Mouse (Mus musculus) kidney, adult 8-10 months (tissue): ENCODE results near the gene Igfbp1.

Experiments
- DNase-seq, 2 experiments: peaks; one replicate each; pipeline ENCODE4 v3.0.0; 2022

The Igfbp1 gene

DNA sequence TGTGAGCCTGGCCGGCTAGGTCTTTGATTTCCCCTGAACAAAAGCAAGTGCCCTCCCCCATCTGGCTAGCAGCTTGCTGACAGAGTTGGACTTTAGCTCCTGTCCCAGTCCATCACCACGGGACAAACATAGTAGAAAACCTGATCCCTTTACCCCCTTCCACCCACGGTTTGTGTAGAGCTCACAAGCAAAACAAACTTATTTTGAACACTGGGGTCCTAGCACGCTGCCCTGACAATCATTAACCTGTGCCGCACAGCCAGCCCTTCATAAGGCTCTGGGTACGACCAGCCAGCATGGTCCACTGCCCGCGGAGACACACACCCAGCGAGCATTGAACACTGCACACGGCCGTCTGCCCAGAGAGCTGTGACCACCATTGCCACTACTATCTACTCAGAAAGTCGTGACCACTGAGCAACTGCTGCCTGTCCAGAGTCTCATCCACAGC lies at the start of gene Igfbp1:
Igfbp1 (plus strand) TSS at position 292 of the 451 bp plus-strand sequence.
- peak; percentile 75 to 85 for DNase-seq

DNA sequence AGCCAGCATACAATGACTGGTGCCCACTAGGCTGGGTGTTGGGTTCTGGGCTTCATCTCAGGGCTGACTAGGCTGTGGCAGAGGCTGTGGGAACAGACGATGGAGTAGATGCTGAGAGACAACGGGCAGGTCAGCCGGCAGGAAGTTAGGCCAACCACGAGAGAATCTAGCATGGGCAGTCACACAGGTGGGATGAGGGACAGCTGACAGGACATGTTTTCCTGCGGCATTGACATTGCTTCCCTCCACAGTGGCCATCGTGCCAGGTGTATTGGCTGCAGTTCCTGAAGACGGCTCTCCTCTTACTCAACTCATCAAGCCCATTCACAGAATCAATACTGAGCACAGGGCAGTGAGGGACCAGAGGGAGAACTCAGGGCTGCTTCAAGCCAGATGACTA lies 49.6 kb upstream of the Igfbp1 start:
- DNase-seq = no peak

DNA sequence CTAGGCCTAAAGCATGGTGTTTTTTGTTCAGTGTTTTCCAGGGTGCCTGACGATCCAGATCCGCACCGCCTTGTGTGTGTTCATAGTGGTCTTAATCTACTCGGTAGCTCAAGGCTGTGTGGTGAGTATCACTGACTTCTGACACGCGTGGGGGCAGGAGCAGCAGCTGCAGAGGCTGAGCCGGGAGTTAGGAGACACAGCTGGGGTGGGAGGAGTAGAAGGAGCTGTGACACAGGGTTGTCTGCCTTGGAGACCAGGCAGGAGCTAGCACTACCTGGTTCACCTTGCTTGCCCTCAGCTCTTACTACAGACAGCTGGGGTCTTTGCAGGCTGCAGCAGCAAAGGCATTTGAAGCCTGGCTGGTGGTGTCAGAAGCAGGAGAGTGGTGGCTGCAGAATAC lies 48.1 kb upstream of the Igfbp1 start:
- DNase-seq = no peak

DNA sequence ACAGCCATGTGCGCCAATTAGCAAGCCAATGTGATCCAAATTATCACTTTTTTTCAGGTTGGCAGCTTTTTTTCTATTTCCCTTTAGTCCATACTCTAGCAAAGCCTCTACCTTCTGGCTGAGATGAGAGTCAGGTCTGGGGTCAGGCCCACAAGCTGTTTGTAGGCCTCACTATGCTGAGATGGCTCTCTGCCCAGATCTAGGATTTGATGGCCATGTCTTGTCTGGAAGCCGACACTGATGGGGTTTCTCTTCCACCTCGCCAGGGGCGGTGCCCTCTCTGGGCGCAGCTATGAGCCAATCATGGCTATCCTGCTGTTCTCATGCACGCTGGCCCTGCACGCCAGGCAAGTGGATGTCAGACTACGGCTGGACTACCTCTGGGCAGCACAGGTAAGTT lies 47.1 kb upstream of the Igfbp1 start:
- DNase-seq = no peak

DNA sequence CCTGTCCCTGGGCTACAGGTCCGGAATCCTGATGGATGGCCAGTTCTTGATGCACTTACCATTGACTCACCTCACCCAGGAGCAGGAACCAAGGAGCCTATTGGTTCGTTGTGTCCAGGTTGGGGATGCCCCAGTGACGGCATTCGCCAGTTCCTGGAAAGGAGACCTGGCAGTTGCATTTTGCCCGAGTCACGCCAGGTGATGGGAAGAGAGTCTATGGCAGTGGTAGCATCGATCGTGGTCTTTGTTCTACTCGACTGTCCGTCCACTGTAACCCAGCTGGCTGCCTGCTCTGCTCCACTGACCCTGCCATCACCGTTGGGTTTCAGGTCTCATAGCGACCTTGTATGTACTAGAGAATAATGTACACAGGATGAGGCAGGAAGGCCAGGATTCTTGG lies 45.2 kb upstream of the Igfbp1 start:
- DNase-seq = no peak

DNA sequence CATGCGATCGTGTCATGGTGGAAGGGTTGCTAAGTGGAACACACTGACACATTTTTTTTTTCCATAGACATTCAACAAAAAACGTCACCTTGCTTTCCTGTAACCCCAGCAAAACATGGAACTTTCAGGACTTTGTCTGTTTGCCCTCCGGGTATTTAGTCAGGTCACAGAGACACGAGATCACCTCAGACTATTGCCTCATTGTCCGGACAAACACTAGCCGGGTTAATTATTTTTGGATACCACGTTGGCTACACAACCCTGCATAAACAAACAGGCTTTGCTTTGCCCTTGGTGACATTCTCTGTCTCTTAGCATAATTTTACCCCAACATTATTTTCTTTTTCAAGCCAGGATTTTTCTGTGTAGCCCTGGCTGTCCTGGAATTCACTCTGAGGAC lies 44.5 kb upstream of the Igfbp1 start:
- DNase-seq = peak; percentile 55 to 79

DNA sequence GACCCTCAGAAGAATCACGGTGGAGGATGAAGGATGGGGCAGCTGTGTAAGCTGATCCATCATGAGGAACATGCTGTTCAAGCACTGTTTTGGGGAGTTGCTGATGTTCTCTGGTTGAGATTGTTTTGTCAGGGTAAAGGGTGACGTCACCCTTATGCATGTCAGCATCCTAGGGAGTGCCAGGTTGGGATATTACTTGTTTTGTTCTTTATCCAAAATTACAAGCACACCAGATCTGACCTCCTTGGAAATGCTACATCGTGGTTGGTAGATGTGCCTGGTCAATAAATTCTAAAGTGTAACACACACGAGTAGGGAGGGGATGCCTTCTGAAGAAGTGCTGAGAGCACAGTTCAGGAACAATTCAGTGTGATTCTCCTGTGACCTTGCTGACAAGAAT lies 41.2 kb upstream of the Igfbp1 start:
- DNase-seq = no peak

DNA sequence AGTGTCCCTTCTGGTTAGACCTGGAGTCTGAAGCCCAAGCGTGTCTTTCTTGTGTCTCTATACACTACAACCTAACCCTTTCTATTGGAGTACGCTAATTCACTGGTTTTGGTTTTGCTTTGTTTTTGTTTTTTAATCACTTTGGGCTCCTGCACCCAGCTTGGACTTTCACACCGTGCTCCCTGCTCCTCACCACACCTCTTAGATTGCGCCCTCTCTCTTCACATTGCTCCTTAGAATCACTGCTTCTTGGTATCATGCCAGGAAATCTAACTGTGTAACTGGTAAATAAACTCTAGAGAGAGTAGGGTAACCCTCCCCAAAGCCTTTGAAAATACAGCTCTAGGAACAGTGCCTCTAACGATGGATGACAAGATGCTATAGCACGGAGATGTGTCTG lies 39.4 kb upstream of the Igfbp1 start:
- peak in 1 of 2 experiments; percentile 43 for DNase-seq

DNA sequence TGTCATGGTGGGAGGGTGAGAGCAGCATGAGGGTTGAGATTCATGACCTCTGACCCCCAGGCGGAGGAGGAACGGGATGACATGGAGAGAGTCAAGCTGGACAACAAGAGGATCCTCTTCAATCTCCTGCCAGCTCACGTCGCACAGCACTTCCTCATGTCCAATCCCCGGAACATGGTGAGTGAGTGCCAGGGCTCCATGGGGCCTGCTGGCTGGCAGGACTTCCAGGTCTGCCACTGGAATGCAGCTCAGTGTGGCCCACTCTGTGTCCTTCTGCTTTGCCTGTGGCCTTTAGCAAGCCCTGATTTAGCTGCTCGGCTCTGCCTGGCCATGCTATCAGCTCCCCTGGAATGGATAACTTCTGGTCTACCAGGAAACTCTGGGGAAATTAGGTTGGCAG lies 37.4 kb upstream of the Igfbp1 start:
- DNase-seq = no peak

DNA sequence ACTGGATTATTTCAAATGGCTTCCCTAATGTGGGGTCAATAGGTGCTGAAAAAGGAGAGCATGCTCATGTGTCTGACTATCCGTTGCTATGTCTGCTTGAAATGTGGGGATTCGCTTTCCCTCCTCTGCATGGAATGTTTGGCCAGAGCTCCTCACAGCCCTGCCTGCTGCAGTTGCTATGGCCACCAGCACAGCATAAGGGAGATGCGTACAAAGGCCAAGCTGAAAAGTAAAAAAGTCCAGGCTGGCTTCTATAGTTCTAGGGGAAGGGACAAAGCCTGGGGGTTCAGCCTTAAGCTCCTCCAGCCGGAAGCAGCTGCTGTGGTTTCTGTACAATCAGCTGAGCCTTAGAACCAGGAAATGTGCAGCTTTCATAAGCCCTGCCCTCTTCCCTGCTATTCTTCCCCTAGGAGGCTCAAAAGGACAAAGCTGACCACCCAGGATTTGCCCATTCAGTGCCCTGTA lies 36.9 kb upstream of the Igfbp1 start:
- no peak for DNase-seq

DNA sequence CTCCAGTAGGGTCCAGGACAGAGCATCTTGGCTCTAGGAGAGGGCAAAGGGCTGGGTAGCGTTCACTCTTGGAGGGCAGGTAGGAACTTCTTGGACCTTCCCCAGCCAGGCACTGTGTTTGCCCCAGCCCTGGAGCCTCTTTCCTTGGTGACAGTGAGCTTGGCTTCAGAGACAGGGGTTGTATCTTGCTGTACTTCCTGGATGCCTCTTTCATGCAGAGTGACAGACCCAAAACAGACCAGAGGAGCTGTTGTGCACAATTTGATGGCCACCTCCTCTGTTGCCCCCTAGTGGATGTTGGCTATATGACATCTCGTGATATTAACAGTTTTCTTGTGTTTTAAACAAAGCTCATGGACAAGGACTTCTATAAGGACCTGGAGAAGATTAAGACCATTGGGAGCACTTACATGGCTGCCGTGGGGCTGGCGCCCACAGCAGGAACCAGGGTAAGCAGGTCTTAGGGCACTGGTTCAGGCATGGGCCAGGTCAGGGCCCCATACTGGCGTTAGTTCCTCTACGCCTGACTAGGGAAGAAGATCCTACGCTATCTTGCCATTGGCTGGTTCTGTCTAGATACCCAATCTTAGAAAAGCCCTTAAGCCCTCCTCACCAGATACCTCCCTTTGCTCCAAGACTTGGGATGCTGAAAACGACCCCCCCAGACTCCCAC lies 35.9 kb upstream of the Igfbp1 start:
- DNase-seq = peak in 1 of 2 experiments; percentile 29

DNA sequence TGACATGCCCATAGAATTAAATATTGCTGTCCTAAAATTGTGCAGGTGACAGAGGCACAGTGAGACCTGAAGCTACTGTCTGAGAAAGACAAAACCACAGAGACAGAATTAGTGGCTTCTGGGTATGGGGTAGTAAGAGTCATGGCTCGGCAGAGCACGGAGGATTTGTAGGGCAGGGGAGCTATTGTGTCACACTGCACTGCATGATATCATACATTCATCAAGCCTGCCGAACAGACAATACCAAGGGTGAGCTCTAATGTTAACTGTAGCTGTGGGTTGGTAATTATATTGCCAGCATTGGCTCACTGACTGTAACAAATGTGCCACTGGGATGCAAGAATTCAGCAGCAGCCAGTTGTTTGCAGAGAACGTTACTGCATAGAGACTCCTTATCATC lies 33.2 kb upstream of the Igfbp1 start:
- DNase-seq = no peak

DNA sequence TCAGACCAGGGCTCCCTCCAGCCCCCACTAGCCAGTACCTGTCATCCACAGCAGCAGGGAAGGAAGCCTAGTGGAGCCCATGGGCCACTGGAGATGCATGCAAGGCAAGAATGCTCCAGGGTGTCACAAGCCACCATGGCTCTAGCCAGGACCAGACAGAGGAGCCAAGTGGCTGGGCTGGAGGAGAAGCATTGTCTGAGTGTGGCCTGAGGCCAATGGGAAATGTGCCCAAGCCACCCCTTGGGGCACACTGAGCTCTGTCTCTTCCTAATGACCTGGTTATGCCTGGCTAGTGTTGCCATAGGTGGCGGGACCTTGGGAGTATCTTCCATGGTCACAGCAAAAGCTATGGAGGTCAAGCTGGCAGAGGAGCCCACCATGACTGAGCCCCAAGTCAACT lies 27.9 kb upstream of the Igfbp1 start:
- no peak for DNase-seq

DNA sequence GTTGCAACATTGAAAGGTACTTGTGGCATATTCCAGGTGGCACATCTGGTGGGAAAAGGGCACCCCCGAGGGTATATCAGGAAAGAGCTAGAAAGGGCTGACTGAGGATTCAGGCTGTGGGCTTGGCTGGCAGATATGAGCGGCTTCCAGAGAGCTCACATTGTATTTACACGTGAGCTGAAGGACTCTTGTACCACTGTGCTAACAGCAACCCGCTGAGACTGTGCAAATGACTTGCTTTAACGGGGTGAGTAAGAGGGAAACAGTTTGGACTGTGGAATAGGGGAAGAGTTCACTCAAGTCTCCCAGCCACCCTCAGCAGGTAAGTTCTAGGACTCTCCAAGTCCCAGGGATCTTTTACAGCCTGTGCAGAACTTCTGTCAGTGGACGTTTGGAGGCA lies 23.9 kb upstream of the Igfbp1 start:
- peak; percentile 49 to 81 for DNase-seq

DNA sequence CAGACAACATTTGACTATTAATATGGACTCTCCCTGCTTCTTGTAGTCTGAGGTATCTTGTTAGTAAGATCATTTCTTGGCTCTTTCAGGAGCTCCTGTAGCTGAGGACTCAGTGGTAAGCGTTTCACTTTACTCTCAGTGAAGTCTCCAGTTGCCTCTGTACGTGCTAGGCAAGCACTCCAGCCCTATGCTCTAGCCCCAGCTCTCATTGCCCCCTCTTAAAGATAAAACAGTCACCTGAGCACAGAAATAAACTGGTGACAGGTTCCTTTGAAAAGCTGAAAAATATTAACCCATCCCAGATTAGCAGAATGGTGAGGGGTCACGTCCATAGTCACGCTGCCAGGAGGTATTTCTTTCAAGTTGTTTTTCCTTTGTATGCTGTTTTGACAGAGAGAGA lies 18.9 kb upstream of the Igfbp1 start:
- DNase-seq = no peak

DNA sequence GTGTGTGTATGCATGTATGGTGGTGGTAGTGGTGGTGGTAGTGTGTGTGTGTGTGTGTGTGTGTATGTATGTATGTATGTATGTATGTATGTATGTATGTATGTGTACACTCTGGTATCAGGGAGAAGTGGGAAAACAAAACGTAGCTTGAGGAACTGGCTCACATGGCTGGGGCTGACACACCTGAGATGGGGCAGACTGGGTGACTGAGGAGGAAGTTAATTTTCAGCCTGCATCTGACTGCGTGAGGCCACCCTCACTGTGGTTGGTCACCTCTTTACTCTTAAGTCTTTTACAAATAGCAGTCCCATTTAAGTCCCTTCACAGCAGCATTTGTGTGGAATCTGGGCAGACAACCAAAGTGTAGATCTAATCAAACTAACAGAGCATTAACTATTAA lies 18.3 kb upstream of the Igfbp1 start:
- DNase-seq = no peak

DNA sequence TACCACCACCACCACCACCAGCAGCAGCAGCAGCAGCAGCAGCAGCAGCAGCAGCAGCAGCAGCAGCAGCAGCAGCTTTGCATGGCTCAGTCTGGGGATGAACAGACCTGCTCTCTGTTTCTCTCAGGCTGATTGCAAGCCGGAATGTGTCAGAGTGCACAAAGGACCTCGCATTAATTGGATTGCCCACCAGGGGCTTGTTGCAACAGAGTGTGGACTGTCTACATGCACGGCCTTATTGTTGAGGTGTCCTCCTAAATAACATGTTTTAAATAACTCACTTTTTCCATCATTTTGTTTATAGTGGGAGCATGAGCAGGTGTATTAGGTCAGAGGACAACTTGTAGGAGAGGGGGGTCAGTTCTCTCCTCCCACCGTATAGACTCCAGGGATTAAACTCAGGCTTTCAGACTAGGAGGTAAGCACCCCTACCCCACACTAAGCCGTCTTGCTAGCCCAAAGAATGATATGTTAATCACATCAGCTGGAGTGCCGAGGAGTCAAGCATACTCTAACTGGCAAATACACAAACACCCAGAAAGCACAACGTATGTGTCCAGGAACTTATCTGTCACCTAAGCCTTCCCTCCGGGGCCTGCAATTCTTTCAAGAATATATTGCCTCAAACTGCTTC lies 15.1 kb upstream of the Igfbp1 start:
- DNase-seq = no peak

DNA sequence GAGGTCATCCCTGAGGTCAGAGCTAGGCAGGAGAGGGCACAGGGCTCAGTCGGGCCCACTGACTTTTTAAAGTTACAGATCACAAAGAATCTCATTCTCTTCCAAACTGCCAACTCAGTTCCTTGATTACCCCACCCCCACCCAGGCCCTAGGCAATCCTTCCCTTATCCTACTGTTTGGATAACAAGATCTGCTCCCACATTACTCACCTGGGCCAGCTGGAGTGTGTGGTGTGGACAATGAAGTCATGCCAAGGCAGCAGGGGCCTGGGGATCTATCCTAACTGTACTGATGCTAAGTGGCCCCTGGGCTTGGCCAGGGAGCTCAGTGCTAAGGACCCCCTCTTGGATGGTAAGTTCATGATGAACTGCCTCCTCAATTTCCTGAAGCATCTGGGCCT lies 13.2 kb upstream of the Igfbp1 start:
- DNase-seq = no peak

DNA sequence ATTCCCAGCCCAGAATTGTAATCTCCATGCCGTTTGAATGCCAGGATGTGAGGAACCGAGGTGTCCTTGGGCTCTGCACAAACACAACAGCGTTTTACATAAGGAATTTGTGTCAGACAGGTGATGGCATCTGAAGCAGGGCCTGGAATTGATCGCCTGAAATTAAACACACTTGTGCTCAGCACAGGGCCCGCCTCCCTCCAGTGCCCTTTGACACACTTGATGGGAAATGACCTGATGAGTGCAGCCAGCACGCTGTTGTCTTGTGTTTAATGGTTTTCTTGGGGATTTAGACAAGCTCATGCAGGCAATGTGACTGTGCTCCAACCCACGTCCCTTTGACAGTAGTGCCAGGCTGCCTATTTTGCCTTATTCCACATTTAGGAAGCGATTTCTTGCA lies 10.1 kb upstream of the Igfbp1 start:
- DNase-seq = no peak

DNA sequence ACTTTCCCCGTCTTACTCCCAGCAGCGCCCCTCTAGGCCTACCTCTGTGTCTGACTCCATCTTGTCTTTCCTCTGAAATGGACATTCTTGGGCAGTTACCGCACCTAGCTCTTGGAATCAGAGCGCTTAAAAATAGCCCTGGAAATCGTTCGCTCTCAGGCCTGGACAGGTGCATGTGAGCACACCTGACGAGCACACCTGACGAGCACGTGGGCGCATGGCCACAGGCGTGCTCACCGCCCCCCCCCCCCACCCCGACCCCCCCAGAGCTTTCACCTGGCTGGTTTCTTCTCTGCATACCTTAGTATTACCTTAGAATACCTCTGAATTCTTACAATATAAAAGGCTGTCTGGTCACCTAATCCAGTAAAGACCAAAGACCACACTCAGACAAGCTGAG lies 9.1 kb upstream of the Igfbp1 start, which contains the start of gene Gm11985:
Gm11985 (minus strand) TSS at position 101 of the 400 bp plus-strand sequence.
- no peak for DNase-seq

DNA sequence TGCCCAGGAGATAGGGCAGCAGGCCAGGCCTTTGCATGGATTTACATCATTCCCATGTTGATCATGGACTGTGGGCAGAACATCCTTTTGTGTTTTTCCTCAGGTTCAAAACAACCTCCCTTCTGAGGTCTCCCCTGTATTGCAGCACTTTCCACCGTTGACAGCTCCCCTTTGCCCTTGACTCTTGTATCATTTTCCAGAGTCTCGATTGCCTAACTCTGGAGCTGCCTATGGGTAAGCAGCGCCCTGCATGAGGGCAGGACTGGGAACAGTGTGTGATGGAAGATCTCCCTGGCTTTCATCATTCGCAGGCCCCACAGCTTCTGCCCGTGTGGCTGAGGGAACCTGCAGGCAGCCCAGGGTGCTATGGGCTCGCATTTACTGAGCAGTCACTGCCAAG lies 4.9 kb upstream of the Igfbp1 start:
- no peak for DNase-seq

DNA sequence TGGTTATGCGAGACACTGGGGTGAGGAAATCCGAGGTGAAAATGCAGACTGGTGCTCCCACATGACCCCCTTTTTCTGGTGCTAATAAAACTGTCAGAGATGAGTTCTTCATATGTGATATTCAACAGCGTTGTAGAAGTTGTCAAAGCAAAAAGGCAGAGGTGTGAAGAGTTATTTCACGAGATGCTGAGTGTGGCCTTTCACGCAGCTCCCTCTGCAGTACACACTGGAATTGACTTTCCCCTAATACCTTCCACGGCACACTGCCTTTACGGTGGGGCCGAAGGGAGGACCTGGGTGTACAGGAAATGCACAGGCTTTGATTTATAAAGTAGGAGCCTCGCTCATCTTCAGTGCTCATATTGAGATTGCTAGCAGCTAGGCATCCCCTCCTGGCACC lies 4.4 kb upstream of the Igfbp1 start:
- no peak for DNase-seq

DNA sequence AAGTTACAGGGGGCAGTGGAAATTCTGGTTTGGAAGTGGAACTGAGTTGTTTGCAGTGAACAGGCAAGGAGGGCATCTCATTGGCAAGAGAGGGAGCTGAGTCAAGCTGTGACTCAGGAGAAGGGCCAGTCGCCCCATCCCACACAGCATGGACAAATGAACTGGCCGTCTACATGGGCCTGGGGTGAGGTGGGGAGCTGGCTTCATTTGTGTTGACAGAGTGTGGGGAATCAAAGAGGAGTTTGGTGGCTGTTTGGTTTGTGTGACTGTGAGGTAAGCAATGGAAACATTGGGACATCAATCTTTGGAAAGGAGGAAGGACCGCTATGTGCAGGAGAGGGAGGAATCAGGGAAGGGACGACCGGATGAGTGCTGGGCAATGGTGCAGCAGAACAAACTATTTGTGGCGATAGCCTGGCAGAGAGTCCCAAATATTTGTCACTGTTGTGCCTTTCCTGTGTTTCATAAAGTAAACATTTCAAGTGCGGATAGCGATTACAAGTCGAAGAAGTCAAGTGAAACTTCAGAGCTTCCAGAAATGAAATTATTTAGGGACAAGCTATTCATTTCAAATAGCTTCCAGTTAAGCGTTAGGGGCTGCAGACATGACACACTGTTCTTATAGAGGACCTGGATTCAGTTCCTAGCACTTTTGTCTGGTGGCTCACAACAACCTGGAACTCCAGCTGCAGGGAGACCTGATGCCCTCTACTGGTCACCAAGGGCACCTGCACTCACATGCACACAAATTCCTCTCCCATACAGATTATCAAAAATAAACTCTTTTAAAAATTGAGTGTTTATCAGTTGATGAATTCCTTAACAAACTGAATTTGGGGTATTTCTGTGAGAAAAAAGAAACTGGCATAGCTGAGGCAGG lies 2.9 kb upstream of the Igfbp1 start:
- no peak for DNase-seq

DNA sequence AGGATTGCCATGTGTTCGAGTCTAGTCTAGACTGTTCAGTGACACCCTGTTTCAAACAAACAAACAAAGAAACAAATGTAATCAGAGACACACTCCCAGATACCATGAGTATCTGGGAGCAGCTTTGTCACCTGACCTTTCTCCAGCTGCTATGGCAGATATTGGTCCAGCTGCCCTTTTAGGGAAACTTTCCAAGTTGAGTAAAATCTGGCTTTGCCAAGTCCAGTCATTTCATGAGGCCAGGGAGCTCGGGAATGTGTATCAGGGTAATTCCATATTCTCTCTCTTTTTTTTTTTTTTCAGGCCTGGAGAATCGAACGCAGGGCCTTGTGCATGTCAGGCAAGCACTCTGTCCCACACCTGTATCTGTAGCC lies 2.3 kb upstream of the Igfbp1 start:
- DNase-seq = no peak
